Mouse (Mus musculus) left cerebral cortex, postnatal 36 days (tissue): ENCODE data around the gene Usp42. TPM values are rescaled to one million over a fixed set of nuclear protein-coding genes. Genes with fewer than 3 reads are reported as not detected.
A peak's percentile ranks its signal among the peaks of the same experiment; 100 is the strongest.

Experiments used
- DNase-seq, 2 experiments: peaks; one replicate each; pipeline ENCODE4 v3.0.0; 2021 to 2022; ENCODE audit warnings: low spot score in 2 of 2, mixed read lengths in 1 of 2
- intact Hi-C: fragments of 180-260 bp; cut with DNase I; formaldehyde crosslinking; loops from one replicate; pipeline ENCODE4 v1.15.1; 2025
- total RNA-seq, 2 experiments: library from RNA; stranded (reverse); gene quantifications; 2 replicates each; pipeline ENCODE4 v1.2.3; 2021

Usp42 gene
- total RNA-seq: 10 to 100 TPM; 21.7 to 27.1 TPM

GRCm38 (mm10) chr5:143732180-143732891 is at the start of gene Usp42:
Usp42 (minus strand) TSS chr5:143732280.
- DNase-seq: peak; percentile 95 to 97
- intact Hi-C loops: loop anchor here (1.0 kb wide), 1 partner anchor 26 kb away; no protein-coding TSS in a partner anchor

DNA sequence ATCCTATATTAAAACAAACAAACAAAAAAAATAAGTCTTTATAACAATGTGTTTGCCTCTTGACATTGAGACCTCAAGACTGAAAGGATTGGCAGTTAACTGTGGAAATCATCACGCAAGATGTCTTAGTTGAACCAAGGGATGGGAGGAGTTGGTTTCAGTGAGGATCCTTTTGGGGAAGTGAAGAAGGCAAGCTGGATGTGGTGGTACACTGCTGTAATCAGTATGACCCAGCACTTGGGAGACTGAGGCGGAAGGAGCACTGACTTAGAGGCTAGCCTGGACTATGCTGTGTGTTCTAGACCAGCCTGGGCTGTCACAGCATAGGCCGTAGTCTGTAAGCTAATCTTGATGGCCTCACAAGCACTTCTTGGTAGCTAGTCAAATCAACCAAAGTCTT is 28.4 kb upstream of the Usp42 start:
- intact Hi-C loops: no loop called here
- no peak for DNase-seq

DNA sequence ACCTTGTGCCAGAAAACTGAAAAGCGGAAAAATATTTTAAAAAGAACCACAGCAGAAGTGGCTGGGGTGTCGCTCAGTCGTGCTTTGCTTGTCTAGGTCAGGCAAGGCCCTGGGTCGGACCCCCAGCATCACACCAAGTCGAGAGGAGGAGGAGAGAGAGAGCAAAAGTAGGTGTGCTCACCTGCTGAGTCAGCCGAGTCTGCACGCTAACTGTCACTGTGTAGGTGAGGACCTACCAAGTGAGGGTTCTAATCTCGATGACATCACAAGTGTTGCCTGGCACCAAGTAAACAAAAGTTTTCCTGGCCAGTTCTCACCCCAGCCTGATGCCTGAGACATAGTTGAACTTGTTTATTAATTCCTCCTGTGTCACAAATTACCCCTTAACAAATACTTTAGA is 27.5 kb upstream of the Usp42 start:
- no peak for DNase-seq
- intact Hi-C loops: no loop called here

- intact Hi-C loops: loop anchor here (1.0 kb wide), 1 partner anchor 26 kb away; the partner anchor contains the start of gene Usp42
- peak; percentile 91 for DNase-seq
Measured at GRCm38 (mm10) chr5:143757755-143758443, 25.8 kb upstream of the Usp42 start.

DNA sequence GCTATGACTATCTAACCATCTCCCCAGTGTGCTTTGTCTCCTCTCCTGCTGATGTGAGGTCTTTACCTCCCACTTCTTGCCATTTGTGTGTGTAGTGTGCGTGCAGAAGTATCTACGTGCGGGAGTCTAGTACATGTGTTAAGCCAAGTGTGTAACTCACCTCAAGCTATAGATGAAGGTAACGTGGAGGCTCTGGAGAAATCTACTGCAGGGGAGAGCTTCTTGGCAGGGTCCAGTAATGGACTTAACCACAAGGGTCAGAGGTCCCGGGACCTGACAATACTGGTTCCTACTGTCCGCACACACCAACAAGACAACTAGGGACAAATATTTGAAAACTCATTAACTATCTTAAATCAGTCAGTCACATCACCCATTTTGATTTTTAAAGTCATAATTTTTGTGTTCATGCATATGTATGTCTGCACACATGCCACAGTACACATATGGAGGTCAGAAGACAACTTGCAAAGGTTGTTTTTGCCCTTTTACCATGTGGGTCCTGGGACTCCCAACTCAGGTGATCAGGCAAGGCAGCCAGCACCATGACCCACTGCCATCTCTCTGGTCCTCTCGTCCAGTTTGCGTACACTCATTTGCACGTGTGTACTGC is 23.6 kb upstream of the Usp42 start:
- intact Hi-C loops: no loop called here
- DNase-seq: no peak

DNA sequence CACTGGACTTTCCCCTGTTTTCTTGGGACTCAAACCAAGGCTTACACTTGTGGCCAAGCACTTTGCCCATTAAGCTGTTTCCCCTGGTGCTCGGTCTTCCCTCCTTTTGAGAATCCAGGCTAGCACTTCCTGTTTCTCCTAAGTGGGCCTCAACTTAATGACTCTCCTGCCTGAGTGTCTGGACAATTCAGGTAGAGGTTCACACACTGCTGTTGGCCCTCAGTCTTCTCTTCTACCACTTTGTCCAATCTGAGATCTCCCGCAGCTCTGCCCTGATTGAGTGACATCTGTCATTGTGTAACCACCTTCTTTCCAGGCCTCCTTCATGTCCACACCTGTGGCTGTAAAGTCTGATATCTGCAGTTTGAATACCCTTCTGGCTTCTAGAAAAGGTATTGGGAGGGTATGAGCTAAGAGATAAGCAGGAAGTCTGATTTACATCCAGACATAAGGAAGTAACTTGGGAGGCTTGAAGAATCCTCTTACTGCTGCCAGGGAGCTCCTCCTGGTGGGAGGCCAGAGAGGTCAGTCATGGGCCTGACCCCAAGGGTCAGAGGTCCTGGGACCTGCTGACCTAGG is 17.6 kb upstream of the Usp42 start:
- no peak for DNase-seq
- intact Hi-C loops: no loop called here

DNA sequence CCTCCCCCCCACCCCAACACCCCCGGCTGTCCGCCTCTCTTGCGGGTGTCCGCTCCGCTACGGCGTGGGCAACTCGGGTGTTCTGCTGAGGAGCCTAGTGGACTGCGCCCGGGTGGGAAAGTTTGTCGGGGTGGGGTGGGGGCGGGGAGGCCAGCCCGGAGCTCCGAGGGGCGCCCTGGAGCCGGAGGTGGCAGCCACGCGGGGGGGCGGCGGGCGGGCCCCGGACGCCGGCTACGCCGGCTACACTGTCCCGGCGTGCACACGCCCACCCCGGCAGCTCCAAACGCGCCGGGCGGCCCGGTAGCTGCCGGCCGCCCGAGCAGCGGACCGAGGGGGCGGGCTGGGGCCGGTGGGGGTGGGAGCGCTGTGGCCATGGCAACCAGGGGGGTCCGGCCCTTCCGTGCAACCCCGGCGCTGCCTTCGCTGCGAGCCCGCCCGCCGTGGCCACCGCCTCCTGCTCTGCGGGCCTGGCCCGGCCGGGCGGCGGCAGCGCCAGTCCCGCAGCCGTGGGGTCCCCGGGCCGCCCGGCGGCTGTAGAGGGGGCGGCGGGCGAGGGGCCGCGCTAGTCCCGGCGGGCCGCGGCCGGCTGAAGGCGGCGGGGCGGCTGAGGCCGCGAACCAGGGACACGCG is 482 bp downstream of the Usp42 start:
- DNase-seq: no peak

GRCm38 (mm10) chr5:143730915-143731314 is 1.2 kb downstream of the Usp42 start:
- no peak for DNase-seq
- intact Hi-C loops: no loop called here

More for the DNA sequence above, 482 bp downstream of the Usp42 start:
- intact Hi-C loops: loop anchor here (1.0 kb wide), 1 partner anchor 27 kb away; no protein-coding TSS in a partner anchor

DNA sequence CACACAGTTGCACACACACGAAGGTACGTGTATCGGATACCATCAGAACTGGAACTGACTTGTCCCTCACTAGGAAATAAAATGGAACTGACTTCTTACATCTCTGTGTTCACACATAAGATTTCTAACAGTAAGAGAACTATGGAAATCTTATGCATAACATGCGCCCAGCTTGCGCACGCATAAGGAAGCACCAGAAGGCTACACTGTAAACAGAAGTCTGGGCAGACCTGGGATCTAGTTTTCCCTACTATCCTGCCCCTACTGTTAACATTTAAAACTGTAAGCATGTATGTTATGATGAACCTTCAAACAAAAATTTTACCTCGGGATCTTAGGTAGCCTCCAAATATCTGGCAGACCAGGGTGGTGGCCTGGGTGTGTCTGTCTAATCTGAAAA is 10.1 kb downstream of the Usp42 start:
- no peak for DNase-seq
- intact Hi-C loops: no loop called here

DNA sequence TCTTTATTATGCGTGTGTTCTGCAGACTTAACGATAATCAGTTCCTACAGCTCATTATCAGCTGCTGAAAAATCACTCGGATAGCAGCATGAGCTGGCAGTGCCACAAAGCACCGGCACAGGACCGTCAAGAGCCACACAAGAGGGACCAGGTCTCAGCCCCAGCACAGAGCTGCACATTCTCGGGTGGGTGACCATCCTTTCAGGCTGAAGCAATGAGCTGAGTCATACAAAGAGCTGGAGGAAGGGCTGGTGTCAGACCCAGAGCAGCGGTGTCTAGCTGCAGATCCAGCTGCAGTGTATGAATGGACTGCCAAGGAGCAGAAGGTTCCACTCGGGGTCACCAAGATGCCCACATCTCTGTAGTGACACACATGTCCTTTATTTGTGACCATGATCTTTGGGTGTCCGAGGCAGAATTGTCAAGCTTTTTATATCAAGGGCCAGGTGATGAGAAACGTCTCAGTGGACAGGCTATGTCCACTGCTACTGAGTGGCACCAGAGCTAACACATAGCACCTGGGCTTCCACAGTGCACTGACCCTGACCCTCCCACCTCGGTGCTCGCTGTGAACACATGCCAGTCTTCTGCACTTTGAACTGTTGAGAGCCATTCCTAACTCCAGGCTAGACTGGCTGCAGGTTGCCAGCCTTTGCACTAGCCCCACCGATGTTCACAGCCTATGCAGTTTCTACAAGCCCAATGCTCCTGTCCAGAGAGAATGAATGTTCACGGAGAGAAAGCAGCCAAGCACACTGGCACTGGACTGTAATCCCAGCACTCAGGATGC is 19.9 kb downstream of the Usp42 start:
- intact Hi-C loops: no loop called here
- no peak for DNase-seq

- peak; percentile 62 to 65 for DNase-seq
- intact Hi-C loops: loop anchor here (1.0 kb wide), 1 partner anchor 143 kb away; no protein-coding TSS in a partner anchor
Measured at GRCm38 (mm10) chr5:143711326-143711725, 20.8 kb downstream of the Usp42 start.

GRCm38 (mm10) chr5:143706822-143707200 is 25.3 kb downstream of the Usp42 start:
- DNase-seq: no peak
- intact Hi-C loops: no loop called here

DNA sequence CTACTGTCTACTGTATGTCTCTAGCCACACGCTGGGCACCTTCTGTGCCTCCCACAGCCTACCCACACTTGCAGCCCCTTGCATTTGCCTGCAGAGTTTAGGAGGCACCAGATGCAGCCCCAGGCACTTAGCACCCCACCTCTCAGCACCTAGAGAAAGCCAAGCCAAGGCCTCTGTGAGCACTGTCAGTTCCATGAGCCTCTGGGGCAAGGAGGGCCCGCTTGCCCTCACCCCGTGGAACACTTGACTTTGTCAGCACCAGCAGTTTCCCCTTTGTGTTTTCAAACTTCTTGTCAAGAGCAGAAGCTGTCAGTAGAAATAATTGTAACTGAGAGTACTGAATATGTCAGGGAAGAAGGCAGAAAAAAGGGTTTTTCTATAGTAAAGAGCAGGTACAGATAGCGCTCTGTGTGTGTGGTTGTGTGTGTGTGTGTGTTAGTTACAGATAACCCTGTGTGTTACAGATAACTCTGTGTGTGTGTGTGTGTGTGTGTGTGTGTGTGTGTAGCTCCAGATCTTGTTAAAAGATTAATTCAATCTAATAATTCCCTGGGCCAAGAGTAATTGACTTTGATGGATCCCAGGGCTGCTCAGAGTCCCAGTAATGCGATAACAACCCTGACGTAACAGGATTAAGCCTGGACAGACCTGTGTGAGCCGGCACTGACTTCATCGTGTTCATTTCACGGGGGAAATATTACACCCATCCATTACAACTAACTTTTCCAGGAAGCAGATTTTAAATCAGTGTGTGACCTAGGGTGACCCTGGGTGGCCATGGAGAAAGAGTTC is 25.9 kb downstream of the Usp42 start:
- no peak for DNase-seq
- intact Hi-C loops: no loop called here

GRCm38 (mm10) chr5:143705659-143705982 is 26.5 kb downstream of the Usp42 start:
- no peak for DNase-seq
- intact Hi-C loops: no loop called here

GRCm38 (mm10) chr5:143704875-143705658 is 27.0 kb downstream of the Usp42 start:
- intact Hi-C loops: no loop called here
- DNase-seq: no peak

DNA sequence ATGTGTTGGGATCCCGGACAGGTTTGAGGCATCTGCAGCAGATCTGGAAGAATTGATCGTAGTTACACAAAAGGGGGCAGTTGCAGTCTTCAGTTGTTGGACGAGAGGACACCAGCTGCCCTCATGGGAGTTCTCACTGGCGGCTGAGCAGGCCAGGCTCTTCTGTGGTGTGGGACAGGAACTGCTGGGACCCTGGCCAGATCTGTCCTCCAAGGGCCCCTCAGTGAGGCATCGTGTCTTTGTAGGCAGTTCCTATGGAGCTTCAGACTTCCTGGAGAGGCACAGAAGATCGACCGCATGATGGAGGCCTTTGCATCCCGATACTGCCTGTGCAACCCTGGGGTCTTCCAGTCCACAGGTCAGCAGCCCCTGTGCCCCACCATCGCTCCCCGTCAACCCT is 31.0 kb downstream of the Usp42 start:
- intact Hi-C loops: no loop called here
- no peak for DNase-seq

DNA sequence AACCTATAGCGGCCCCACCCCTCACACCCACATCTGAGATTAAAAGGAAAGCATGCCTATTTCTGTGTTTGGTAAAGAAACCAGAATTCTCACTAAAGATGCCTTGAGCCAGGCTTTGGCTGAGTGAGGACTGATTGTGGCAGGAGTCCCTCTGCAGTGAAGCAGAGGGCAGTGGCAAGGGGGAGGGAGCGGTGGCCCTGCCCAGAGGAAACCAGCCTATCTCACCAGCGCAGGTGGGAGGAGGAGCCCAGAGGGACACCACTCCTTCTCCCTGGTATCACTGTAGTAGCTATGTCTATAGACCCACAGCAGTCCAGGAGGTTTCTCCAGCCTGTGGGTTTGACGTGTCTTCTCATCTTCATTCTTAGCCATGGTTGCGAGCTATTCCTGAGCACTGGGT is 31.8 kb downstream of the Usp42 start:
- intact Hi-C loops: no loop called here
- DNase-seq: no peak

GRCm38 (mm10) chr5:143698454-143698853 is 33.6 kb downstream of the Usp42 start:
- intact Hi-C loops: no loop called here
- no peak for DNase-seq
